Mouse (Mus musculus) gastrocnemius, adult 18-20 months (tissue): ENCODE measurements around the gene Kmt2d. TPM values are rescaled to one million over a fixed set of nuclear protein-coding genes. Genes with fewer than 3 reads are reported as not detected.
A peak's percentile ranks its signal among the peaks of the same experiment; 100 is the strongest.
"Not testable (repeated sequence)": the region's sequence is repeated elsewhere in the genome, so short reads cannot be mapped to it uniquely, and the experiment has no call there.

Source experiments
- DNase-seq: peaks from one replicate; pipeline ENCODE4 v3.0.0; 2021; ENCODE audit warnings: low spot score
- long read RNA-seq, 2 experiments: library from polyadenylated mRNA; stranded (forward); transcript quantifications; one replicate each; pipeline ENCODE4 v2.0.0; 2021
- total RNA-seq, 2 experiments: library from RNA; stranded (reverse); gene quantifications; 2 replicates each; pipeline ENCODE4 v1.2.3; 2021

The Kmt2d gene
- 10 to 100 TPM; 43.2 to 50.1 TPM for total RNA-seq
- long read RNA-seq, experiment 1, partial matches to known transcripts = 2 of 14 reads
- long read RNA-seq, experiment 1, other reads (novel, unspliced or antisense) = 12 of 14 reads
- long read RNA-seq, experiment 2, partial matches to known transcripts = 4 of 11 reads
- long read RNA-seq, experiment 2, other reads (novel, unspliced or antisense) = 7 of 11 reads

GRCm38 (mm10) chr15:98871070-98871915 lies at the start of gene Kmt2d:
Gene Kmt2d (minus strand): TSS chr15:98871204.
- no peak for DNase-seq

- DNase-seq = not testable (repeated sequence)
These were observed 47.5 kb upstream of the Kmt2d start for GRCm38 (mm10) chr15:98918499-98918895.

GRCm38 (mm10) chr15:98917538-98918498 lies 46.8 kb upstream of the Kmt2d start, which contains the start of gene Lmbr1l:
Gene Lmbr1l (minus strand): TSS chr15:98918231.
- peak; percentile 99 for DNase-seq

GRCm38 (mm10) chr15:98917091-98917490 lies 46.1 kb upstream of the Kmt2d start:
- DNase-seq = no peak

- no peak for DNase-seq
These were observed 45.0 kb upstream of the Kmt2d start for GRCm38 (mm10) chr15:98916016-98916415.

- no peak for DNase-seq
These were observed 43.9 kb upstream of the Kmt2d start for GRCm38 (mm10) chr15:98914903-98915302.

GRCm38 (mm10) chr15:98904692-98905091 lies 33.7 kb upstream of the Kmt2d start:
- peak; percentile 15 for DNase-seq

- DNase-seq = no peak
These were observed 31.6 kb upstream of the Kmt2d start for GRCm38 (mm10) chr15:98902600-98902999.

- DNase-seq = no peak
These were observed 30.5 kb upstream of the Kmt2d start for GRCm38 (mm10) chr15:98901530-98901929.

GRCm38 (mm10) chr15:98897928-98898800 lies 27.2 kb upstream of the Kmt2d start, which contains the start of gene Dhh:
Gene Dhh (minus strand): TSS chr15:98898540.
- DNase-seq = no peak

- DNase-seq = peak; percentile 15
These were observed 26.5 kb upstream of the Kmt2d start for GRCm38 (mm10) chr15:98897495-98897894.

- DNase-seq = no peak
These were observed 24.9 kb upstream of the Kmt2d start for GRCm38 (mm10) chr15:98895635-98896589.

GRCm38 (mm10) chr15:98894746-98895634 lies 24.0 kb upstream of the Kmt2d start:
- DNase-seq = no peak

GRCm38 (mm10) chr15:98893940-98894745 lies 23.1 kb upstream of the Kmt2d start, which contains the start of gene Rhebl1:
Gene Rhebl1 (minus strand): TSS chr15:98894540.
- DNase-seq = no peak

- DNase-seq = no peak
These were observed 22.0 kb upstream of the Kmt2d start for GRCm38 (mm10) chr15:98893036-98893435.

GRCm38 (mm10) chr15:98891907-98892606 lies 21.1 kb upstream of the Kmt2d start:
- DNase-seq = peak; percentile 71
